27 mouse cellular contexts compared by ENCODE assay signal in the genomic region with DNA sequence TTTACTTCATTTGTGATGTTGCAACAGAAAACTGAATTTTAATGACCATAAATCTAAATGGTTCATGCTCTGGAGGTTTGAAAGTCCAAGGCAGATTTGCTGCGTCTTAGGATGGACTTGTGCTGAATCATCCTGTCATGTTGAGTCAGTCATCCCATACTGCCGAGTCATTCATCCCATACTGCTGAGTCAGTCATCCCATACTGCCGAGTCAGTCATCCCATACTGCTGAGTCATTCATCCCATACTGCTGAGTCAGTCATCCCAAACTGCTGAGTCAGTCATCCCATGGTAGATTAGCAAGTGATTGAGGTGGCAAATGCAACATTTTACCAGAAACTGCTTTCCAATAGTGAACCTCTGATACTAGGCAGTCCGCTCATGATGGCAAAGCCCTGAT.
A peak's percentile ranks its signal among the peaks of the same experiment; 100 is the strongest.
DNase-seq lines count a peak whose midpoint lies in the region; ATAC-seq and TF ChIP-seq lines count a peak whose summit lies in the region.
"Had no signal": no experiment of that assay in that cellular context is flagged by ENCODE, and none has a peak within 500 bp of the region (broad histone marks: within the 10 kb centered on the region; RNA-seq: fewer than 3 reads in every experiment).

No protein-coding gene starts in this region.

- no peaks in the 10 kb centered on the region for H3K4me1 ChIP-seq in CH12.LX (ENCODE audit: control insufficient read depth in 1 of 2, insufficient read depth in 2 of 2)
- H3K4me1 ChIP-seq: embryonic facial prominence, embryonic 13.5 days; forebrain, embryonic 13.5 days; liver, embryonic 12.5 days; midbrain, embryonic 15.5 days; neural tube, embryonic 13.5 days had no signal

- no peak for TF ChIP-seq EP300 in CH12.LX (IDR thresholded peaks at IDR 0.05; ENCODE audit: low read length)

- TF ChIP-seq RAD21 in CH12.LX (IDR thresholded peaks at IDR 0.05; ENCODE audit: low read depth, low read length), result no peak

- H3K4me2 ChIP-seq in CH12.LX (ENCODE audit: insufficient read depth, low read depth, poor library complexity, severe bottlenecking), result no peak overlapping the region
- H3K4me2 ChIP-seq: embryonic facial prominence, embryonic 13.5 days; forebrain, embryonic 13.5 days; hindbrain, embryonic 14.5 days; liver, embryonic 12.5 days; midbrain, embryonic 15.5 days; neural tube, embryonic 13.5 days had no signal

- CTCF ChIA-PET in Patski (lab: Charles Lee), result no interaction called here

- H3K9ac ChIP-seq in CH12.LX (ENCODE audit: insufficient read depth, low read depth), result no peak overlapping the region
- H3K9ac ChIP-seq: embryonic facial prominence, embryonic 13.5 days; forebrain, embryonic 13.5 days; hindbrain, embryonic 14.5 days; liver, embryonic 12.5 days; midbrain, embryonic 15.5 days; neural tube, embryonic 13.5 days had no signal

- peak; percentile 57 for ATAC-seq in Patski
- ATAC-seq: forebrain, embryonic 13.5 days; inflammation-experienced regulatory T-cells, adult 6 months; liver, embryonic 12.5 days; midbrain, embryonic 15.5 days had no signal

- dilution Hi-C loops in CH12.LX (cut with MboI; ENCODE audit: extremely low pct_ligation_motif_present, extremely low pct_unique_long_range_greater_than_20kb, low sequenced_read_pairs), result no loop called here

- H3K27me3 ChIP-seq in CH12.LX (replicated peaks) (no peaks in the 10 kb centered on the region), Patski (no peaks in the 10 kb centered on the region)
- H3K27me3 ChIP-seq: embryonic facial prominence, embryonic 13.5 days; forebrain, embryonic 13.5 days; liver, embryonic 12.5 days; midbrain, embryonic 15.5 days; neural tube, embryonic 13.5 days had no signal

- H3K27ac ChIP-seq in CH12.LX (ENCODE audit: insufficient read depth, low read depth), result no peak overlapping the region
- H3K27ac ChIP-seq: embryonic facial prominence, embryonic 13.5 days; forebrain, embryonic 13.5 days; hindbrain, embryonic 14.5 days; kidney, postnatal 0 days; liver, embryonic 12.5 days; midbrain, embryonic 15.5 days; neural tube, embryonic 13.5 days had no signal

- H3K4me3 ChIP-seq in CH12.LX (replicated peaks in 1 of 3; ENCODE audit: low read depth in 2 of 3, low read length in 2 of 3, poor library complexity in 1 of 3), result no peak overlapping the region
- H3K4me3 ChIP-seq: embryonic facial prominence, embryonic 13.5 days; forebrain, embryonic 13.5 days; heart, adult 2 months; liver, embryonic 12.5 days; midbrain, embryonic 15.5 days; myocyte; neural tube, embryonic 13.5 days had no signal

- no peaks in the 10 kb centered on the region for H3K79me2 ChIP-seq in CH12.LX (replicated peaks; ENCODE audit: control insufficient read depth, extremely low read depth, insufficient read depth, poor library complexity, severe bottlenecking)

- peak; percentile 9 for DNase-seq in adrenal gland, postnatal 25 days
- DNase-seq in adrenal gland, adult 8-10 months, result no peak
- DNase-seq in CH12.LX (ENCODE audit: extremely low read depth) (peak; percentile 21), Patski (ENCODE audit: low read depth, low spot score) (peak; percentile 13)
- peak; percentile 6 for DNase-seq in c-Kit-positive CD71-positive TER-119-positive erythroid progenitor cells, embryonic 14.5 days (ENCODE audit: low spot score)
- no peak for DNase-seq in ovary, postnatal 14 days (ENCODE audit: low spot score)
- DNase-seq in kidney, postnatal 14 days, result no peak
- DNase-seq in right cerebral cortex, postnatal 25 days, result no peak
- DNase-seq: cerebellum, adult 8-10 months; cerebellum, postnatal 36 days; embryo, embryonic 11 days; gastrocnemius, postnatal 36 days; heart, adult 2 months; kidney, adult 18-20 months; lung, adult 18-20 months; lung, postnatal 14 days; right cerebral cortex, adult 18-20 months had no signal

- POLR2A ChIA-PET in Patski (lab: Charles Lee), result no interaction called here

- H3K36me3 ChIP-seq in CH12.LX (replicated peaks in 1 of 2; ENCODE audit: control insufficient read depth in 1 of 2, insufficient read depth in 1 of 2, low read length in 1 of 2), result peaks cover 2 to 43% of the 10 kb centered on the region in 2 experiments
- H3K36me3 ChIP-seq: G1E; midbrain, embryonic 15.5 days; neural tube, embryonic 13.5 days had no signal

- TF ChIP-seq POLR2A in CH12.LX (IDR thresholded peaks at IDR 0.05; ENCODE audit: low read depth, low read length), result no peak

- no peak for TF ChIP-seq CTCF in CH12.LX (conservative IDR thresholded peaks at IDR 0.05 in 1 of 2, IDR thresholded peaks at IDR 0.05 in 1 of 2; ENCODE audit: low read depth in 2 of 2, low read length in 2 of 2)
- TF ChIP-seq CTCF in Patski (IDR thresholded peaks at IDR 0.05), result no peak

- H3K9me3 ChIP-seq in CH12.LX (replicated peaks; ENCODE audit: low read length), result no peaks in the 10 kb centered on the region
- H3K9me3 ChIP-seq: embryonic facial prominence, embryonic 13.5 days; forebrain, embryonic 13.5 days; midbrain, embryonic 15.5 days; neural tube, embryonic 13.5 days had no signal

- in situ Hi-C loops in CH12.LX (cut with MboI; ENCODE audit: low pct_ligation_motif_present, low pct_unique_long_range_greater_than_20kb, low sequenced_read_pairs) (no loop called here), Patski (cut with MboI; ENCODE audit: low pct_unique_long_range_greater_than_20kb) (no loop called here)

TF ChIP-seq in CH12.LX, 34 proteins besides CTCF, POLR2A, EP300 and RAD21:
- TF ChIP-seq ZC3H11A (IDR thresholded peaks at IDR 0.05; ENCODE audit: low read depth, low read length) (no peak), MAFK (IDR thresholded peaks at IDR 0.05; ENCODE audit: insufficient replicate concordance, low read length) (peak; percentile 94), JUN (IDR thresholded peaks at IDR 0.05; ENCODE audit: insufficient read depth, low read depth, low read length) (no peak), ETS1 (conservative IDR thresholded peaks at IDR 0.05; ENCODE audit: low read depth, low read length) (peak; percentile 82)

Comparison
In these comparisons a context has a peak if more than half of its experiments do, and no peak if none do; other contexts are left out.
1. DNase-seq: peak in adrenal gland, postnatal 25 days (single experiment), CH12.LX (single experiment), Patski (single experiment) and c-Kit-positive CD71-positive TER-119-positive erythroid progenitor cells, embryonic 14.5 days (single experiment); none in adrenal gland, adult 8-10 months (single experiment), ovary, postnatal 14 days (single experiment), kidney, postnatal 14 days (single experiment) and right cerebral cortex, postnatal 25 days (single experiment).